Mouse (Mus musculus) liver, embryonic 14.5 days (tissue): ENCODE data around the gene Col4a2.

Source experiments
- CTCF ChIP-seq: IDR thresholded peaks from 2 replicates; pipeline ENCODE4 v1.5.1; 2016; ENCODE audit warnings: antibody characterized with exemption, low read depth, control low read depth
- EP300 ChIP-seq: IDR thresholded peaks from 2 replicates; pipeline ENCODE4 v1.6.1; 2016; ENCODE audit warnings: antibody characterized with exemption, low read depth

DNA sequence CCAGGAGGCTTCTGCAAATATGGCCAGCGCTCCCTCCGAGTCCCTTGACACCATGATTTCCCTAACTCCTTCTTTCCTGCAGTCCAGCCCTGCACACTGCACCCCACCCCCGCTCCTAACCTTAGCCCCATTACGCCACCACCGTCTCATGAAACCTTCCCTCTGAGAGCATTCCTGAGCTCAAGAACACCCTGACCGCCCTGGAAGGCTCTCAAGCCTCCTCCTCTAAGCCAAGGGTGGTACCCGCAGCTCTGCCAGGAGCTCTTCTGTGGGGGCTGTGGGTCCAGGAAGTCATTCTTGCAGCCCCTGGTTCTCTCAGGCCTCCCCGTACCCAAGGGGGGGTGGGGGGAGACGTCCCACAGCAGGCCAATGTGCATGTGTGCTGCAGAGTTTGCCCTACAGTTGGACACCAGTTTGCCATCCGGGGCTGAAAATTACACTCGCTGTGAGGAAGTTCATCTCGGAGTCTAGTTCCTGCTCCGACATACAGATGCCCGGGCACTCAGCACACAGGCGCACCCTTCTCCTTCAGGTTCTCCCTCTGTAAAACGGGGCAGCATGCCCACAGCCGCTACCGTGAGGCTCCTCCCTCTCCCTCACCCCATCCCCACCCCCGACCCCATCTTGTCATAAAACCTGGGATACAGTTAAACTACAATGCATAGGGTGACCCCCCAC, 57.1 kb downstream of the Col4a2 start:
- no peak for TF ChIP-seq CTCF
- TF ChIP-seq EP300 = no peak
